Mouse (Mus musculus): ENCODE measurements around the gene Map6. TPM values are rescaled to one million over a fixed set of nuclear protein-coding genes. Genes with fewer than 3 reads are reported as not detected.

Map6 gene
- polyA plus RNA-seq, 1 experiment, result 52.9 TPM

DNA sequence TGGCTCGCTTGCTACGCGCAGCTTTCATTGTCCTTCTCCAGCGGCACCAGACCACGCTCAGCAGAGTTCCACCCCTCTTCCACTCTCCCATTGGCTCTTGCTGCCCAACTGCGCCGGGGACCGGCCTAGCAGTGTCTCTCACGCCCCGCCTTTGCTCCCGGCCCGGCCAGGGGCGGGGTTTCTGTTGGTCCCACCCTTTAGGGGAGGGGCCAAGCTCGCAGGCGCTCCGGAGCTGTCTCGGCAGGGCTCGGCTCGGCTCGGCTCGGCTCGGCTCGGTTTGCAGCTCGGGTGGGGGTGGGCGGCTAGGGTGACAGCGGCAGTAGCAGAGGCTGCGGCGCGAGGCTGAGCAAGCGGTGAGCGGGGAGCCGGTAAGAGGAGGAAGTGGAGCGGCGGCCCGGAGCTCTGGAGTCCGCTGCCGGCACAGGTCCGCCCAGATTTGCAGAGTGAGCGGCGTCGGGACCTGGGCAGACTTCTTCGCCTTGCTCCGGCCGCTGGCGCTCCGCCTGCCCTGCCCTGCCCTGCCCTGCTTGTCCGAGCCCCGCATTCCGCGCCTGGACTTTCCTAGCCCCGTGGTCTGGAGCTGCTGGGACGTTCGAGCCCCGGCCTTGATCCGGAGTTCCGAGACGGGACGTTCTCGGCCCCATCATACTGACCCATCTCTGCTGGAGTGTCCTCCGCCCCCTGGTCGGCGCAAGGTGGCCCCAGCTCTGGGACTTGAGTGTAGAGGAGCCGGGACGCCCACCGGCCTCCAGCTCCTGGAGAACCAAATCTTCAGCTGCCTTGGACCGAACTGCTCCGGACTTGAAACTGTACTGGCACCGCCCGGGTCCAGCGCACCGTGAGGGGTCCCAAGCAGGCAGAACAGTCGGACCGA is 114.2 kb downstream of the Map6 start, which contains the start of gene Gdpd5:
TSS of gene Gdpd5 (plus strand) at position 201 of the 874 bp plus-strand sequence.
- peak within 1 kb of the TSS; percentile 53 for H3K27ac ChIP-seq (ENCODE audit: insufficient read depth, low read length)
- TF ChIP-seq POLR2A (IDR thresholded peaks at IDR 0.05; ENCODE audit: low read depth, low read length) (peak; percentile 82), CTCF (IDR thresholded peaks at IDR 0.05; ENCODE audit: borderline replicate concordance, insufficient read depth, low read length) (no peak)
- H3K4me1 ChIP-seq (ENCODE audit: control insufficient read depth, insufficient read depth, low read length), result peaks cover 7% of the 10 kb centered on the region; the same call in 1 of the 2 replicates

GRCm38 (mm10) chr7:99382088-99383000 is 115.1 kb downstream of the Map6 start:
- TF ChIP-seq CTCF (IDR thresholded peaks at IDR 0.05; ENCODE audit: borderline replicate concordance, insufficient read depth, low read length), result no peak
- no peak for TF ChIP-seq POLR2A (IDR thresholded peaks at IDR 0.05; ENCODE audit: low read depth, low read length)
- no peak overlapping the region for H3K27ac ChIP-seq (ENCODE audit: insufficient read depth, low read length)
- peaks cover 7% of the 10 kb centered on the region; the same call in 1 of the 2 replicates for H3K4me1 ChIP-seq (ENCODE audit: control insufficient read depth, insufficient read depth, low read length)
- H3K4me3 ChIP-seq (ENCODE audit: insufficient read depth, low read length), result peak overlapping the region; percentile 74

More for the DNA sequence above, 114.2 kb downstream of the Map6 start, which contains the start of gene Gdpd5:
- peak within 1 kb of the TSS; percentile 74 for H3K4me3 ChIP-seq (ENCODE audit: insufficient read depth, low read length)

- TF ChIP-seq POLR2A (IDR thresholded peaks at IDR 0.05; ENCODE audit: low read depth, low read length), result no peak
- TF ChIP-seq CTCF (IDR thresholded peaks at IDR 0.05; ENCODE audit: borderline replicate concordance, insufficient read depth, low read length), result no peak
- Histone ChIP-seq H3K4me1 (ENCODE audit: control insufficient read depth, insufficient read depth, low read length) (peaks cover 7% of the 10 kb centered on the region; the same call in 1 of the 2 replicates), H3K4me3 (ENCODE audit: insufficient read depth, low read length) (peak overlapping the region; percentile 74), H3K27ac (ENCODE audit: insufficient read depth, low read length) (no peak overlapping the region)
Measured at GRCm38 (mm10) chr7:99383246-99383645, 116.0 kb downstream of the Map6 start.

DNA sequence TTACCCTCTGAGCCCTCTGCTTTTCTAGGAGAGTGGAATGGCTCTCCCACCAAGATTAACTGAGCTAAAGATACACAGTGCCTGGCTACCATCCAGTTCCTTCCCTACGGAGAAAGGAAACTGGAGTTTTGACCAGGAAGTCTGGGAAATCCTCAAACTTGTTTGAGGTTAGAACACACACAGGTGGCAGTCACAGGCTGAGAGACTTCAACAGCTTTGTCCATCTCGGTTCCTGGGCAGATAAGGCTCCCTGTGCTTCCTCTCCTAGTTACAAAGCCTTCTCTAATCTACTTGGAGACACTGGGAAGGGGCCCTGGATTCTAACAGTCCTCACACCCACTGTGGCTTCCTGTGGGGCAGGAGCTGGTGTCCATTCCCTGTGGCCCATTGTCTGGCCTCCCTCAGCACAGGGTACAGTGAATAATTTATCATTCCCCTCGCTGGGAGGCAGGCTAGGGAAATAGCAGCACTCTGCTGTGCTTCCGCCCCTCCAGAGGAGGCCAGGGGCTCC is 116.9 kb downstream of the Map6 start:
- TF ChIP-seq POLR2A (IDR thresholded peaks at IDR 0.05; ENCODE audit: low read depth, low read length), result no peak
- TF ChIP-seq CTCF (IDR thresholded peaks at IDR 0.05; ENCODE audit: borderline replicate concordance, insufficient read depth, low read length), result no peak
- H3K4me1 ChIP-seq (ENCODE audit: control insufficient read depth, insufficient read depth, low read length), result peaks cover 7% of the 10 kb centered on the region; the same call in 1 of the 2 replicates
- peak overlapping the region; percentile 74; the same call in 1 of the 2 replicates for H3K4me3 ChIP-seq (ENCODE audit: insufficient read depth, low read length)
- H3K27ac ChIP-seq (ENCODE audit: insufficient read depth, low read length), result no peak overlapping the region

DNA sequence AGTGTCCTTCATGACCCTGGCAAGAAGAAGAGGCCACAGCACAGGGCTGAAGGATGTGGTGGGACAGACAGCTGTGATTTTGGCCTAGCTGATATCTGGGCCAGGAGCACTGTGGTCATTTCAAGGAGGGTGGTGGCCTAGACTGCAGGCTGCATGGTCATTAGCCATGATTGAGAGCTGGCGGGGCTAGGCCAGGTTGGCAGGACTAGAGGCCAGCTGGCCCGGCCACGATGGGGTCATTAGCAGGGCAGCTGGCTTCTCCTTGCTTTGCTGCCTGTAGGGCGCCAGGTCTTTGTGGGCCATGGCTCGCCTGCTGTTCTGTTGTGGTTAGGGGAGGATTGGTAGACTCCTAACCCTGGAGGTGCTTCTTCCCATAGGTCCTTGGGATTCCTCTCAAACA is 118.8 kb downstream of the Map6 start:
- H3K4me1 ChIP-seq (ENCODE audit: control insufficient read depth, insufficient read depth, low read length), result peaks cover 3% of the 10 kb centered on the region; the same call in 1 of the 2 replicates
- no peak for TF ChIP-seq POLR2A (IDR thresholded peaks at IDR 0.05; ENCODE audit: low read depth, low read length)
- no peak overlapping the region for H3K4me3 ChIP-seq (ENCODE audit: insufficient read depth, low read length)
- H3K27ac ChIP-seq (ENCODE audit: insufficient read depth, low read length), result no peak overlapping the region

Other genes starting within 250 kb of the Map6 start
- gene Uvrag, start 126.3 kb upstream of the Map6 start, polyA plus RNA-seq (2011; ENCODE audit: insufficient read length, low read depth, missing spikeins), result 40.2 and 40.8 TPM in 2 replicates
- 2.9 and 4.7 TPM in 2 replicates for gene Dgat2, start 84.7 kb upstream of the Map6 start, polyA plus RNA-seq (2011; ENCODE audit: insufficient read length, low read depth, missing spikeins)
- gene Mogat2, start 28.8 kb upstream of the Map6 start, polyA plus RNA-seq (2011; ENCODE audit: insufficient read length, low read depth, missing spikeins), result 7.4 and 11.0 TPM in 2 replicates
- gene Serpinh1, start 85.8 kb downstream of the Map6 start, polyA plus RNA-seq (2011; ENCODE audit: insufficient read length, low read depth, missing spikeins), result 2,134 and 2,700 TPM in 2 replicates
- gene Gdpd5, start 114.0 kb downstream of the Map6 start, polyA plus RNA-seq (2011; ENCODE audit: insufficient read length, low read depth, missing spikeins), result 12.0 and 12.6 TPM in 2 replicates
- gene Klhl35, start 198.6 kb downstream of the Map6 start, polyA plus RNA-seq (2011; ENCODE audit: insufficient read length, low read depth, missing spikeins), result not detected in 2 replicates
- gene Rps3, start 216.3 kb downstream of the Map6 start, polyA plus RNA-seq (2011; ENCODE audit: insufficient read length, low read depth, missing spikeins), result 1,504 and 1,592 TPM in 2 replicates

All from embryonic fibroblast, embryonic 13.5 days (primary cell).